Mouse (Mus musculus) c-Kit-positive CD71-positive TER-119-negative erythroid progenitor cells, embryonic 14.5 days (primary cell): ENCODE measurements at regions not wholly inside any gene's neighbourhood (a gene's known extent, or its start where the extent isn't known, plus 50 kb on each side); places are given as distances from the start of the nearest gene placed in this dataset.

ENCODE experiments used
- DNase-seq: peaks from one replicate; pipeline ENCODE4 v3.0.0-alpha.2; 2013; ENCODE audit warnings: low read depth

DNA sequence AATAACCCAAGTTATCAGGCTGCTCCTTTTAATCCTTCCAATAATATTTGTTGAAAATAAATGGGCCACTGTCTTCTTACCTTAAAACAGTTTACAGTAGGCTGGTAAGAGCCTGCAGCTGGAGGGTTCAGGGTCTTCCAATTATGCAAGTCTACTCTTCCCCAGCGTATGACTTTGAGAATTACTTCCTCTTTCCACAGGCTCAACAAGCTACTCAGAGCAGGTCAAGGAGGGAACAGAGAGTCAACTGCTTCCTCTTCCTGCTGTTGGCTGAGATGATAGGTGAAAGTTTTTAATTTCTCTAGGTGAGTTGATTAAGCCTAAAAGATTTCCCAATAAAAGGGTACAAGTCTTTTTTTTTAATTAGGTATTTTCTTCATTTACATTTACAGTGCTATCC lies 176.9 kb upstream of the Nampt start:
- DNase-seq, result no peak

GRCm38 (mm10) chr12:32653096-32653495 lies 166.2 kb upstream of the Nampt start:
- no peak for DNase-seq

GRCm38 (mm10) chr12:32656194-32656593 lies 163.2 kb upstream of the Nampt start:
- no peak for DNase-seq

DNA sequence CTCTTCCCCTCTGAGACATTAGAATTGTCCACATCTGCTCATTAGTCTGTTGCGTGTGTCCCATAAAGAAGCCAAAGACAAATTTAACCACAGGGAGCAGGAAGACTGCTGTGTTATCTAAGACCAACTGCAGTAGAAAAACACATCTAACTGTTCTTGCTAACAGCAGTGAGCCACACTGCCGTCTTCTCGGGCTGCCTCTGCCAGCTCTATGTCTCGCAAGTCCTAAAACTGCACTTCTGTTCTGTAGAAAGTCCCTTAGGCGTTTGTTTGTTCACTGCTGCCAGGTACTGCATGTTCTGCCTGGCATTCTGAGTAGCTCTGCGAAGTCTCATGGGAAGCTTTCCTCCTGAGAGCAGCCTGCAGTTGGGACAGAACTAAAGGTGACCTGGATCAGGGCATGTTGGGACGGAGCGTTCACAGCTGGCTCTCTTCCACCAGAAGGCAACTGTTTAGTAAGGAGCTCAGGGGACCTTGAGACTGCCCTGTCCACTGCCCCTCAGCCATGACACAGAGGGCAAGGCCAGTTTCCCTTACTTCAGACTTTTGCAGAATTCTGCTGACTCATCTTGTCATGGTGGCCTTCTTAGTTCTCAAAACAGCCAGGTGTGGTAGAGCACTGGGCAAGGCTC lies 157.4 kb upstream of the Nampt start:
- no peak for DNase-seq

GRCm38 (mm10) chr12:32666040-32666439 lies 153.3 kb upstream of the Nampt start:
- DNase-seq, result no peak

- DNase-seq, result no peak
Observed at GRCm38 (mm10) chr12:32677908-32678307, 141.4 kb upstream of the Nampt start.

DNA sequence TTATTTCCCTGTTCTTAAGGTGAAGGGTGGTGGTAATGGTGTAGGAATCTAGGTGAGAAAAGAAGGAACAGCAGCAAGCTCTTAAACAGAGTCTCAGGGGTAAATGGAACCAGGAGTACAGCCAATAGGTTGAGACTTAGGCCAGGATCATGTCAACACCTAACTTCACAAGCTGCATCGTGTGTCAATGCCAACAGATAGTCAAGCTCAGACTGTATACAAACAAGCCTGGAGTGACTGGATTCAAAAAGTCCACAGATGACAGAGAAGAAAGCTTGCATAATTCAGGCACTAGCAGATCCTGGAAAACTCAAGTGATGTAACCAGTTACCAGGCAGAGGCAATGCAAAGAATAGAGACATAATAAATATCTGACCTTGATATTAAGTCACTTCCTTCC lies 140.6 kb upstream of the Nampt start:
- no peak for DNase-seq

GRCm38 (mm10) chr12:32681910-32682309 lies 137.4 kb upstream of the Nampt start:
- DNase-seq, result no peak

GRCm38 (mm10) chr12:32683375-32683774 lies 136.0 kb upstream of the Nampt start:
- no peak for DNase-seq

- DNase-seq, result no peak
Observed at GRCm38 (mm10) chr12:32685788-32686385, 133.5 kb upstream of the Nampt start.

GRCm38 (mm10) chr12:32689361-32689760 lies 130.0 kb upstream of the Nampt start:
- no peak for DNase-seq

DNA sequence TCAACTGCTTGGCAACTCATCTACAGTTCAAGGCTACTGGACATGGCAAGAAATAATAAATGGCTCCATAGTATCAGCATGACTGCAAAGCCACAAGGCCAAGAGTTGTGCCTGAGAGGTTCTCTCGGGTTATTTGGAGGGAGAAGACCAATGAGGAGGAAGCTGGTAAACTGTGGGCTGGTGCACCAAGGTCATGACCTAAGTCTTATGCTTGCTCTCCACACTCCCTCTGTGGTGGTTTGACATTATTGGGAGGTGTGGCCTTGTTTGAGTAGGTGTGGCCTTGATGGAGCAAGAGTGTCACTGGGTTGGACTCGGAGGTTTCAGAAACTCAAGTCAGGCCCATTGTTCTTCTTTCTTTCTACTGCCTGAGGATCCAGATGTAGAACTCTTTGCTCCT lies 129.2 kb upstream of the Nampt start:
- DNase-seq, result no peak

GRCm38 (mm10) chr12:32692081-32692819 lies 127.1 kb upstream of the Nampt start:
- no peak for DNase-seq

- DNase-seq, result no peak
Observed at GRCm38 (mm10) chr12:32692962-32693361, 126.4 kb upstream of the Nampt start.

DNA sequence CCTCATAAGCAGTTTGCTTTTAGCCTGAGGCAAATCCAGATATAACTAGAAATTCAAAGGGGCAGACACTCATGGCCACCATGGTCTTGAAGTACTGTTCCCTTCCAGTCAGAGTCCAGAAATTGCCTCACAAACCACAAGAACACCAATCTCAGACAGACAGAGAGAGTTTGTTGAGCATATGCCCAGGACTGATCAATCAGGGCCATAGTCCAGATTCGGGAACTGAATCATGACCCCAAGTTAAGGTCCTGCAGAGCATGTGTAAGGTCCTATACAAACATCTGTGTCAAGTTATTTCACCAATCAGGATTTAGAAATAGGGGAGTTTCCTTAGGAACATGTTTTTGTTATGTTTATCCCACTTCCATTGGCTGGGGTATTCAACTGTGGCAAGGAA lies 125.7 kb upstream of the Nampt start:
- DNase-seq, result no peak

- no peak for DNase-seq
Observed at GRCm38 (mm10) chr12:32696832-32697231, 122.5 kb upstream of the Nampt start.

DNA sequence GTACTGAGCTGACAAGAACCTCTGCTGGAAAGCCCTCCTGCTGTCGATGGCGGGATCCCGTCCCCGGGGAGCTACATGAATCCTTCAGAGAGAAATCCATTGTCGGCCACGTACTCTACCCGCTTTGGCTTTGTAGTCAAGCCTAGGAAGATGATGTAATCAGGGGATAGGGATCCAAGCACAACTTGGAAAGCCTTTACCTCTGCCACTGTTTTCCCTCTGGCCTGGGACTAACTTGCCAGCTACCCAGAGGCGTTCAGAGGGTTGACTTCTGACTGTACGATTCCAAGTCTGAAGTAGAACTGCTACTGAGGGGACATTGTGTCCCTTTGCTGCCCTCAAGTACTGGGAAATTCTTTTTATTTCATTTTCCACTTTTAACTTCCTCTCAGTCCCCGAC lies 110.2 kb upstream of the Nampt start:
- DNase-seq, result no peak

DNA sequence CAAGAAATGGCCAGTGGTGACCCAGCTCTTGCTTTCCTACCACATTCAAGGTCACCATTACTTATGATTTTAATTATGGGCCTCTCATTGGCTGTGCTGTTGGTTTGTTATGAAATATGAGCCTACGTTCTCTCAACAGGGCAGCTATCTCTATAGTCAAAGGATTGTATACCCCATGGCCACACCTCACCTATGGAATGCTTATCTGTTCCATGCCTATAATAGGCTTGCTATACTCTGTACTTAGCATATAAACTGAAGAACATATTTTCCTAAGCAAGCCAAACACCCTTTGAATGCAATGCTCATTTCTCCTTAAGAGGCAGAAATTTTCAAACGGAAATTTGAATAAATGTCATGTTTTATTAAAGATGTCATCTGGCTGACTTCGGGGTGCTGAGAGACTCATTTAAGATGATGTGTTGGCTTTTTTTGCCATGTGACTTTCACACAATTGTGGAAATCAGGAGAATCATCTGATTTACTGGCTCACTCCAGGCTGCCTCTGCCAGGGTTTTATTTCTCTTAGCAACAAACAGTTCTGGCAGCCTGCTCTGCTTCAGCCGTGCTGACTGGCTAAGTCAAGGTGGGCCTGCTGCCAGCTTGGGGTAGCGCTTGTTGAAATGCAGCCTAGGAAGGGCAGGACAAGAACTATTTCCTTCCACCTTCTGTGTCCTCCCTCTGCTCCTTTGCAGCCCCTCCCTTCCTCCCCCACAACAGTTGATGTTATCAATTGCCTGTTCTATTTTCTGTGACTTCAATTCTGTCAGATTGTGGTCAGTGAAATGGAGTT lies 102.0 kb upstream of the Nampt start:
- no peak for DNase-seq

- DNase-seq, result no peak
Observed at GRCm38 (mm10) chr12:32719203-32719602, 100.1 kb upstream of the Nampt start.

- DNase-seq, result no peak
Observed at GRCm38 (mm10) chr12:32724451-32725188, 94.7 kb upstream of the Nampt start.

DNA sequence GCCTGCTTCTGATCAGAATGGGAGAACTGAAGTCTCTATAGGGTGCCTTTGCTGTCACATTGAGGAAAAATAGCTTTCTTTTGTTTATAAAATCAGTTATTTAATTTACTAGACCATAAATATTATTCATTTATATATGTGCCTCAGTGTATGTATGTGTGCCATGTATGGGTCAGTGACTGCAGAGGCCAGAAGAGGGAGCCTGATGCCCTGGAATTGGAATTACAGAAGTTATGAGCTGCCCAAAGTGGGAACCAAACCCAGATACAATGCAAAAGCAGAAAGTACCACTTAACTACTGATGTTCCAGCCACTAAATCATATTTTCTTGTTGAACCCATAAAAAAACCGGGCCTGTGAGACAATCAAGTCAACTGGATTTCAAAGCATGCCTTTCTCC lies 91.8 kb upstream of the Nampt start:
- no peak for DNase-seq

DNA sequence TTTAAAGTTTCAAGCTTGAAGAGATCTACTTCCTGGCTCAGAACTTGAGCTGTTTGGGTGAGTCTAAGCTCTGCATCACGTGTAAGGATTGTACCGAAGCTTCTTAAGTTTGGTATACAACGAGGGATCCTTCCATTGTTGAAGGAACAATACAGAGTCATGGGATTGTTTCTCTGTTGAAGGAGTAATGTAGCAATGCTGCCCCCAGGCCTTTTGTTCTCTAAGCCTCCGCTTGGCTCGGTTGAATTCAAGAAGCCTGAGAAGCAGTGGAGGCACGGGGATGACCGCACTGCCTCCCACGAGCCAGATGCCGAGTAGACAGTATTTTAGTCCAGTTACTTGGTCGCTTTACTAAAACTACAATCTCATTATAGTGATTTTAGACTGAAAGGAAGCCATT lies 90.9 kb upstream of the Nampt start:
- no peak for DNase-seq
